Mouse (Mus musculus): ENCODE results near the gene Rims1. TPM values are rescaled to one million over a fixed set of nuclear protein-coding genes. Genes with fewer than 3 reads are reported as not detected.

The Rims1 gene
- polyA plus RNA-seq, 1 experiment from 2014 or later, result 0.08 TPM

DNA sequence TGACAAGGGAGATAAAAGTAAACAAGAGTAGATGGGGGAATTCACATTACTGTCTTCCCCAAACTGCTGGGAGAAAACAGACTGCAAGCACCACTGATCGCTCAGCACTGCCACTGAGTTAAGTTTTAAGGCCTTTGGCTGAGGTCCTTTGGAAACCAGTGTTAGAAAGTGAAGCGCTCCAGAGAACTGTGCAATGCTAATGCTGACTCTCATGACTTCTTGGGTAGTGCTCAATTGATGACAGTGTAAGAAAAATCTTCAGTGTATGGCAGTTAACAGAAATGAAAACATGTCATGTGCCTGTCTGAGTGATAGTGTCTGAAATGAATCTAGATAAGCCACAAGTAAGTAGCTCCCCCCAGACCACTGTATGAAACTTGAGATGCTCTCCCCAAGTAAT lies 111.3 kb downstream of the Rims1 start:
- Histone ChIP-seq H3K4me2 (no peak overlapping the region), H3K36me3 (replicated peaks) (no peaks in the 10 kb centered on the region), H3K9ac (no peak overlapping the region), H3K4me3 (replicated peaks) (no peak overlapping the region), H3K9me3 (replicated peaks) (no peaks in the 10 kb centered on the region), H3K27ac (replicated peaks) (no peak overlapping the region), H3K27me3 (no peaks in the 10 kb centered on the region), H3K4me1 (replicated peaks) (no peaks in the 10 kb centered on the region)
- no peak for ATAC-seq (ENCODE audit: insufficient read depth)
- 52% methylated on average over 2 of the region's 2 CpGs for WGBS (ENCODE audit: insufficient replicate concordance)

GRCm38 (mm10) chr1:22683455-22683854 lies 122.3 kb downstream of the Rims1 start:
- no peaks in the 10 kb centered on the region for H3K36me3 ChIP-seq (replicated peaks)
- no peak for ATAC-seq (ENCODE audit: insufficient read depth)
- no peaks in the 10 kb centered on the region for H3K27me3 ChIP-seq
- H3K4me2 ChIP-seq, result no peak overlapping the region
- no peak overlapping the region for H3K27ac ChIP-seq (replicated peaks)
- no peaks in the 10 kb centered on the region for H3K4me1 ChIP-seq (replicated peaks)
- 56% methylated on average over 4 of the region's 4 CpGs for WGBS (ENCODE audit: insufficient replicate concordance)
- no peak overlapping the region for H3K4me3 ChIP-seq (replicated peaks)
- H3K9me3 ChIP-seq (replicated peaks), result no peaks in the 10 kb centered on the region
- no peak overlapping the region for H3K9ac ChIP-seq

DNA sequence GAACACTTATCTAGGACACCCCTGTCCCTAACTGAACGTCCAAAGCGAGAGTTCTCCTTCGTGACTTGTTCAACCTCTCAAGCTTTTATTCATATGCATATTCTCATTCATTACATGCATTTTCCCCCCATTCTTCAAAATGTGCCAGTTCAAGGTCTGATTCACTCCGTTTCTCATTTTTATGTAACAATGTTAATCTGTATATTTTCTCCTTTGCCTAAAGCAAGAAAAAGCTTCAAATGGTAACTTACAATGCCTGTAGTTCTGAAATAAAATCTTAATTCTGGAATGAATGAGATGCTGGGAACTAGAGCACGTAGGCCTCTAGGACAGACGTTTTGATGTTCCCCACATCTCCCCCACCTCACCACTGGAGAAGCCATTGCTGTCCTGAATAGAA lies 141.6 kb downstream of the Rims1 start:
- no peak overlapping the region for H3K4me3 ChIP-seq (replicated peaks)
- H3K36me3 ChIP-seq (replicated peaks), result no peaks in the 10 kb centered on the region
- no peak overlapping the region for H3K4me2 ChIP-seq
- no peaks in the 10 kb centered on the region for H3K4me1 ChIP-seq (replicated peaks)
- H3K27ac ChIP-seq (replicated peaks), result no peak overlapping the region
- H3K27me3 ChIP-seq, result no peaks in the 10 kb centered on the region
- no peak overlapping the region for H3K9ac ChIP-seq
- H3K9me3 ChIP-seq (replicated peaks), result no peaks in the 10 kb centered on the region
- no peak for ATAC-seq (ENCODE audit: insufficient read depth)
- 71% methylated on average over 6 of the region's 6 CpGs for WGBS (ENCODE audit: insufficient replicate concordance)

- H3K9me3 ChIP-seq (replicated peaks), result no peaks in the 10 kb centered on the region
- no peaks in the 10 kb centered on the region for H3K4me1 ChIP-seq (replicated peaks)
- no peaks in the 10 kb centered on the region for H3K36me3 ChIP-seq (replicated peaks)
- WGBS (ENCODE audit: insufficient replicate concordance), result 66% methylated on average over 3 of the region's 3 CpGs
- H3K4me2 ChIP-seq, result no peak overlapping the region
- no peaks in the 10 kb centered on the region for H3K27me3 ChIP-seq
- ATAC-seq (ENCODE audit: insufficient read depth), result no peak
- no peak overlapping the region for H3K9ac ChIP-seq
- no peak overlapping the region for H3K27ac ChIP-seq (replicated peaks)
- no peak overlapping the region for H3K4me3 ChIP-seq (replicated peaks)
These were observed 144.0 kb downstream of the Rims1 start for GRCm38 (mm10) chr1:22661825-22662224.

DNA sequence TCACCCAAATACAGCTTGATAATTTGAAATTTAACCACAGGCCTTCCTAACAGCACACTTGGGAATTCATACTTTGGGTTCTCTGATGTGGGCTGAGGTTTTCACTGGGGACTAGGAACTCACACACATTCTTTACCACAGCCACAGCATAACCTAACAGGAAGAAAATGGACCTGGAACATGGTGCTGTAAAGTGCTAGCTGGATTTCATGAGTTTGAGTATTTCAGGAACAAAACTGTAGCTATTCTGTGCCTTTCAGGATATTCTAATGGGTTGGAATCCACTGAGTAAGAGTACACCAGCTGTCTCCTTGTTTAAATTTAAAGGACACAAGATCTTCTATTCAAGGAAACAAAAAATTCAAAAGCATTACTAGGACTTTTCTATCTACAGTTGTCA lies 149.8 kb downstream of the Rims1 start:
- no peak overlapping the region for H3K4me3 ChIP-seq (replicated peaks)
- no peaks in the 10 kb centered on the region for H3K4me1 ChIP-seq (replicated peaks)
- no peak overlapping the region for H3K4me2 ChIP-seq
- H3K9ac ChIP-seq, result no peak overlapping the region
- ATAC-seq (ENCODE audit: insufficient read depth), result no peak
- no peaks in the 10 kb centered on the region for H3K36me3 ChIP-seq (replicated peaks)
- no peaks in the 10 kb centered on the region for H3K9me3 ChIP-seq (replicated peaks)
- no peak overlapping the region for H3K27ac ChIP-seq (replicated peaks)
- H3K27me3 ChIP-seq, result no peaks in the 10 kb centered on the region

DNA sequence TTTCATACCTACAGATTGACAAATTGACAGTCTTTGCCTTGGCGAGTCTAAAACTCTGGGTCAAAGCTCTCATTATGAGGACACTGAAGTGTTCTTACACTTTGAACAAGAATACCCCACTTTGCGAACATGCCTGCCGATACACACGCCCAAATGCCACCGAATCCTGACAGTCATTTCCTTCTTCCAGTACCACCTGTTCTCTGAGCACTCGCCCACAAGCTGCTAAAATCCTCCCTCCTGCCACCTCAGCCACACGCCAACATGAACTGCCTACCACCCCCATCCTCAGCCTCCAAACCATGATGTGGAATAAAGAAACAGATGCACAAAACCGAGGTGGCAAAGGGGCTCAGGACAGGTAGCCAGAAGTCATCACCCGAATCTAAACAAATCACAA lies 150.9 kb downstream of the Rims1 start:
- Histone ChIP-seq H3K4me1 (replicated peaks) (no peaks in the 10 kb centered on the region), H3K9ac (no peak overlapping the region), H3K36me3 (replicated peaks) (no peaks in the 10 kb centered on the region), H3K4me2 (no peak overlapping the region), H3K27ac (replicated peaks) (no peak overlapping the region), H3K9me3 (replicated peaks) (no peaks in the 10 kb centered on the region), H3K4me3 (replicated peaks) (no peak overlapping the region), H3K27me3 (no peaks in the 10 kb centered on the region)
- 60% methylated on average over 9 of the region's 9 CpGs for WGBS (ENCODE audit: insufficient replicate concordance)
- ATAC-seq (ENCODE audit: insufficient read depth), result no peak

DNA sequence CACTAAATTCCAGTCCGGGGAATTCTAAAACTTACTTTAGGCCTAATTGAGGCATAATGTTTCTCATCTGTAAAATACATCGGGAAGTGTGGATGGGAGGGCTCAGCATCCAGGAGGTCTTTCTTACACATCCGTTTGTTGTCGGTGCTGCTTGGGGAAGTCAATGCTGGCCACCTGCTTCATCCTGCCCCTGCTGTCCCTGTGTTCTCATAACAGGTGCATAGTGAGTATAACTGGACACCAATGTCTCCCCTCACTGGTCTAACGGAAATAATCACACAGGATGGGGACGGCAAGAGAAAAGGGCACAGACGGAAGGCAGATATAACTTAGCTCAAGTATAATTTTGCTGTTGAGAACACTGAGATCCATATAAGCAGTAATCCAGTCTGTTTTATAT lies 155.2 kb downstream of the Rims1 start:
- Histone ChIP-seq H3K4me2 (no peak overlapping the region), H3K9ac (no peak overlapping the region), H3K36me3 (replicated peaks) (no peaks in the 10 kb centered on the region), H3K9me3 (replicated peaks) (no peaks in the 10 kb centered on the region), H3K27ac (replicated peaks) (no peak overlapping the region), H3K27me3 (no peaks in the 10 kb centered on the region), H3K4me1 (replicated peaks) (no peaks in the 10 kb centered on the region), H3K4me3 (replicated peaks) (no peak overlapping the region)
- WGBS (ENCODE audit: insufficient replicate concordance), result 60% methylated on average over 7 of the region's 7 CpGs
- no peak for ATAC-seq (ENCODE audit: insufficient read depth)

GRCm38 (mm10) chr1:22649432-22649831 lies 156.4 kb downstream of the Rims1 start:
- Histone ChIP-seq H3K4me1 (replicated peaks) (no peaks in the 10 kb centered on the region), H3K9ac (no peak overlapping the region), H3K9me3 (replicated peaks) (no peaks in the 10 kb centered on the region), H3K27me3 (no peaks in the 10 kb centered on the region), H3K27ac (replicated peaks) (no peak overlapping the region), H3K36me3 (replicated peaks) (no peaks in the 10 kb centered on the region), H3K4me2 (no peak overlapping the region), H3K4me3 (replicated peaks) (no peak overlapping the region)
- no peak for ATAC-seq (ENCODE audit: insufficient read depth)
- WGBS (ENCODE audit: insufficient replicate concordance), result 35% methylated on average over 1 of the region's 1 CpGs

DNA sequence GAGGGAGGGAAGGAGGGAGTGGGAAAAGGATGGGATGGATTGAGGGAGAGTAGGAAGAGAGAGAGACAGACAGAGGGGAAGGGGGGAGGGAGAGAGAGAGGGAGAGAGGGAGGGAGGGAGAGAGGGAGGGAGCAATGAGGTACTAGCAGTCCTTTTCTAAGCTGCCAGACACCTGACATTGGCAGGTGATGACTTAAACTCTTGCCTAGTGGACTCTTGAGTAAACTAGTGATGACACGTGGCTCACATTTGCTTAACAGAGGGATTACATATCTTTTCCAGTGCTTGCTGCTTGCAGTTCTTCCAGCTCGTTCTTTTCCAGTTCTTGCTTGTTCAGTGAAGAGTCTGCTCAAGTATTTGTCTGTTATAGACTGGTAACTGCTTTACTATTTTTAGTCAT lies 160.5 kb downstream of the Rims1 start:
- no peak overlapping the region for H3K27ac ChIP-seq (replicated peaks)
- H3K36me3 ChIP-seq (replicated peaks), result no peaks in the 10 kb centered on the region
- H3K4me3 ChIP-seq (replicated peaks), result no peak overlapping the region
- H3K9ac ChIP-seq, result no peak overlapping the region
- WGBS (ENCODE audit: insufficient replicate concordance), result 32% methylated on average over 2 of the region's 2 CpGs
- no peak for ATAC-seq (ENCODE audit: insufficient read depth)
- no peaks in the 10 kb centered on the region for H3K27me3 ChIP-seq
- no peaks in the 10 kb centered on the region for H3K9me3 ChIP-seq (replicated peaks)
- no peak overlapping the region for H3K4me2 ChIP-seq
- H3K4me1 ChIP-seq (replicated peaks), result no peaks in the 10 kb centered on the region

- WGBS (ENCODE audit: insufficient replicate concordance), result 76% methylated on average over 5 of the region's 5 CpGs
- Histone ChIP-seq H3K36me3 (replicated peaks) (no peaks in the 10 kb centered on the region), H3K27ac (replicated peaks) (no peak overlapping the region), H3K27me3 (no peaks in the 10 kb centered on the region), H3K4me2 (no peak overlapping the region), H3K4me3 (replicated peaks) (no peak overlapping the region), H3K9me3 (replicated peaks) (no peaks in the 10 kb centered on the region), H3K9ac (no peak overlapping the region), H3K4me1 (replicated peaks) (no peaks in the 10 kb centered on the region)
- no peak for ATAC-seq (ENCODE audit: insufficient read depth)
These were observed 165.2 kb downstream of the Rims1 start for GRCm38 (mm10) chr1:22640568-22640967.

DNA sequence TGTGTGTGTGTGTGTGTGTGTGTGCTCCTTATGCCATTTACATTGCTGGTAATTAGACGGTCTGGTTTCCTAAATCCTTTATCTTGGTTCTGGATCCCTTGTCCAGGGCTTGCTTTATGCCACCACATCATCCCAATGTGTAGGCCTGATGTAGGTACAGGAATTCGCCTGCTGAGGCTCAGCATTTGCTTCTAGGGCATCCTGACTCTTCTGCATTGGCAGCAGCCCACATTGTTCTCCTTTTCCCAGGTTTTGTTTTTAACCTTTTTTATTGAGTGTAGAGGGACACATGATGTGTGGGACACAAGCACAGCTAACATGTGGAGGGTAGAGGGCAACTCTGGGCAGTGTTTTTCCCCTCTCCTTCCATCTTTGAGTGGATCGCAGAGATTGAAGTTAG lies 166.1 kb downstream of the Rims1 start:
- H3K4me3 ChIP-seq (replicated peaks), result no peak overlapping the region
- H3K4me2 ChIP-seq, result no peak overlapping the region
- 48% methylated on average over 3 of the region's 3 CpGs for WGBS (ENCODE audit: insufficient replicate concordance)
- H3K27me3 ChIP-seq, result no peaks in the 10 kb centered on the region
- H3K4me1 ChIP-seq (replicated peaks), result no peaks in the 10 kb centered on the region
- no peaks in the 10 kb centered on the region for H3K36me3 ChIP-seq (replicated peaks)
- no peak for ATAC-seq (ENCODE audit: insufficient read depth)
- H3K27ac ChIP-seq (replicated peaks), result no peak overlapping the region
- no peaks in the 10 kb centered on the region for H3K9me3 ChIP-seq (replicated peaks)
- H3K9ac ChIP-seq, result no peak overlapping the region

DNA sequence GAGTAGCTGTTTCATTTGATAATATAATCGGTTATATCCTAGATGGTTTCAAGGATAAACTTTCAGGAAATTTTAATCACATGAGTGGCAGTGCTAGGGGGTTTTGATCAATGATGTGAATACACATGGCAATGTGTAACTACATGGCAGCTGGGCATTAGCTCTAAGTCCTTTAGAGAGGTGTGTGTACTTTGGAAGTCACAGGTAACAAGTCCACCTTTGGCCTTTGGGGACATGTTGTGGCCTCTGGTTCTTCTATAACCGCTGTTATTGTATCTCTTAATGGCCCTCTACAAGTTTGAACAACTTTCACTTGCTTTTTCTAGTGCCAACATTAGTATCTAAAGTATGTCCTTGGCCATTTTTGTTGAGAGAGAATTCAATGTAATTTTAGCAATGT lies 171.9 kb downstream of the Rims1 start:
- Histone ChIP-seq H3K27ac (replicated peaks) (no peak overlapping the region), H3K36me3 (replicated peaks) (no peaks in the 10 kb centered on the region), H3K27me3 (no peaks in the 10 kb centered on the region), H3K4me2 (no peak overlapping the region), H3K4me1 (replicated peaks) (no peaks in the 10 kb centered on the region), H3K9me3 (replicated peaks) (no peaks in the 10 kb centered on the region), H3K9ac (no peak overlapping the region), H3K4me3 (replicated peaks) (no peak overlapping the region)
- ATAC-seq (ENCODE audit: insufficient read depth), result no peak
- 64% methylated on average over 2 of the region's 2 CpGs for WGBS (ENCODE audit: insufficient replicate concordance)
